Mouse (Mus musculus): ENCODE measurements around the gene Mturn. TPM values are rescaled to one million over a fixed set of nuclear protein-coding genes. Genes with fewer than 3 reads are reported as not detected.

Mturn gene
- total RNA-seq, 2 experiments from 2014 or later: not detected

DNA sequence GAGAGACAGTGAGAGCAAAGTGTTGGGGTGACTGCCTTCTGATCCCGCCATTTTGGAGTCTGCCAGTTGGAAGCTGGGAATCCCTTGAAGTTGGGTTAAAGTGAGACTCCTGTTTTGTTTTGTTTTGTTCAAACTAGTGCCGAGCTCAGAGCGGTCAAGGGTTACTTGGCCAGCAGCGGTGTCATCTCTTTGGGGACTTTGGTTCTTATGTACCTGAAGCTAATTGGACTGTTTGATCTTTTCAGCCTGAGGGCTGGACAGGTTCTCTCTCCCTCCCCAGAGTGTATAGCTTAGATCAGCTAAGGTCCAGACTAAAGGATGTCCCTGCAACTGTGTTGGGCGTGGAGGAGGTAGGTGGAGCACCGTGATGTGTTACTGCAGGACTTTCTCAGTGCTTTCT is 44.9 kb downstream of the Mturn start:
- no peak for ATAC-seq (replicated peaks; ENCODE audit: poor library complexity, severe bottlenecking)

DNA sequence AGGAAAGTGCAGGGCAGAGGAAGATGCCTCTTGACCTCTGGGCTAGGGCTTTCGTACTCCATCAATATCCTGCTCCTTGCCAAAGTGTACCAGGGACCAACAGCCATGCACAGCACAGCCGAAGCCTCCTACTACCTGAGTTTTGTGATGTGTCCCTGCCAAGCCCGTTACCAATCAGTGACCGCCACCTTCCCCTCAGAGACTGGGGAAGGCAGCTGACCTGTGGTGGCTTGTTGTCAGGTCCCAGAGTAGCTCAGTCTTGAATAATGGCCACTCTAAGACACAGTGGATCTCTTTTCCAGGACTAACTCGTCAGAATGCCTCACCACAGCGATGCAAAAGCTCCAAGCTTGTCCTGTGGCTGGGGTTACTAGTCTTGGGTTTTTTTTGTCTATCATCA is 45.4 kb downstream of the Mturn start:
- ATAC-seq (replicated peaks; ENCODE audit: poor library complexity, severe bottlenecking): no peak

- peak; percentile 42 for ATAC-seq (replicated peaks; ENCODE audit: poor library complexity, severe bottlenecking)
Measured at GRCm38 (mm10) chr6:54727416-54727815, 46.0 kb downstream of the Mturn start.

DNA sequence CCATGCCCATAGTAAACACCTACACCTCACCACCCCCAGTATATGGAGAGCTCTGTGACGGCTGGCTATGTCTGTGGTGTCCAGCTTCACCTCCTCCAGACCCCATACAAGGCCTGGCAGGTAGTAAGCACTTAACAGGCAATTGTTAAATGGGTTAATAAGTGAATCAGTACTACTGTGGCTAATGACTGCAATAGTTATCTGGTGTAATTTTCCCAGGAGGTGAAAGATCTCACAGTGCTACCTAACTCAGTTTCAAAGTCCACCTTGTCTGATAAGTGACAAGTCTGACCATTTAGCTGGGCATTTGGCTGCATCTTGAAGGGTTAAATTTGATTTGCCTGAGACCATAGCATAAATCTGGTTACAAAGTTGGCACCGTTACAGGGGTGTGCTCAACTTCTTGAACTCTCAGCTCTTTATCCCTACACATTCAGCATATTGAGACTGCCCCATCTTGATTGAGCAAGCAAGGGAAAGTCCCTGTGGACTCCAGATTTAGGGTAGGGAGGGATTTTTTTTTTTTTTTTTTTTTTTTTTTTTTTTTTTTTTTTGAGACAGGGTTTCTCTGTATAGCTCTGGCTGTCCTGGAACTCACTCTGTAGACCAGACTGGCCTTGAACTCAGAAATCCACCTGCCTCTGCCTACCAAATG is 48.2 kb downstream of the Mturn start:
- no peak; the same call in 1 of the 2 replicates for ATAC-seq (replicated peaks; ENCODE audit: poor library complexity, severe bottlenecking)

GRCm38 (mm10) chr6:54731726-54732125 is 50.3 kb downstream of the Mturn start:
- no peak for ATAC-seq (replicated peaks; ENCODE audit: poor library complexity, severe bottlenecking)

DNA sequence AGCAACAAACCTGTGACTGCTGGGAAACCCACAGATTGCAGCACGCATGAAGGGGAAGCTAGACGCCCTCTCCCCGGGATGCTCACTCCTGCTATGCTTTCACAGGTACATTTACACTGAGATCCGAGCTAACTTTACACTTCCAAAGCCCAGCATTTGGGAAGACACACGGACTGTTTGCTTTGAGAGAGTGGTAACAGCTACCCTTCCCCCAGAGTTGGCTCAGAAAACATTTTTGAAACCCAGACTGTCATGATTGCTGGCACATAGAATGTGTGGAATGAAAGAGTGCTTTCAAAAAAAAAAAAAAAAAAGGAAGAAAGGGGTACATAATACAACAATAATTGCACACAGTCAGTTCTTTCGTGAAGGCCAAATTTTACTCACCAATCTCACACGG is 51.3 kb downstream of the Mturn start:
- no peak for ATAC-seq (replicated peaks; ENCODE audit: poor library complexity, severe bottlenecking)

GRCm38 (mm10) chr6:54736126-54736525 is 54.7 kb downstream of the Mturn start:
- peak; percentile 94 for ATAC-seq (replicated peaks; ENCODE audit: poor library complexity, severe bottlenecking)

DNA sequence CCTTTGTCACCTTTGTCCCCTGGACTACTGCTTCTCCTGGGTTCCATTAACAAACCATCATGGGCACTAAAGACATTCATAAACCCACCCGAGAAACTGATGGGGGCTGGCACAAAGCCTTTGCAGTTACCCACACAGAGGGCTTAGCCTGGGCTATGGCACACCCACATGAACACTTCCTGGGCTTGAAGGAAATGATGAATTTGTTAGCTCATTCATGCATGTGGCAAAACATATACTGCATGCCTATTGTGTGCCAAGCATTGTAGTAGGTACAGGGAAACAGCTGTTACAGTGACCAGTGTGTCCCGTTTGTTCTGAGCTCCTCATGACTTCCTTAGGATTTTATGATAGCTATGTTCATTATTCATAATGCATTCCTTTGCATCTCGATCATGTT is 55.8 kb downstream of the Mturn start:
- no peak for ATAC-seq (replicated peaks; ENCODE audit: poor library complexity, severe bottlenecking)

GRCm38 (mm10) chr6:54737684-54738083 is 56.3 kb downstream of the Mturn start:
- peak; percentile 69 for ATAC-seq (replicated peaks; ENCODE audit: poor library complexity, severe bottlenecking)

GRCm38 (mm10) chr6:54749056-54749455 is 67.6 kb downstream of the Mturn start:
- no peak for ATAC-seq (replicated peaks; ENCODE audit: poor library complexity, severe bottlenecking)

DNA sequence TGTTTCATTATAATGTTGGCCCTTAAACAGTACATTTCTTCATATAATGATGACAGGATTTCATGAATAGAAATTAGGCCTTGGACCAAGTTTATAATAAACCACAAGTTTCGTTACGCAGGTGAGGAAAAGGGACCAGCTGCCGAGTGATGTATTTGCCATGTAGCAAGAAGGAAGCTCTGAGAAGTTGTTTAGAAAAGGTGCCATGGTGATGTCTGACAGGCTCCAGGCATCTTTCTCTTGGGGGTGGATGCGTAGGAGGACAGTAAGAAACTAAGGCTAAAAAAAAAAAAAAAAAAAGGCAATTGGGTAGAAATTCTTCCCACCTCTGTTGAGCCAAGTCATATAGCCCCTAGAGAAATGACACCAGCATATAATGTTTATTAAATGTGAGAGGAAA is 70.2 kb downstream of the Mturn start:
- ATAC-seq (replicated peaks; ENCODE audit: poor library complexity, severe bottlenecking): no peak

DNA sequence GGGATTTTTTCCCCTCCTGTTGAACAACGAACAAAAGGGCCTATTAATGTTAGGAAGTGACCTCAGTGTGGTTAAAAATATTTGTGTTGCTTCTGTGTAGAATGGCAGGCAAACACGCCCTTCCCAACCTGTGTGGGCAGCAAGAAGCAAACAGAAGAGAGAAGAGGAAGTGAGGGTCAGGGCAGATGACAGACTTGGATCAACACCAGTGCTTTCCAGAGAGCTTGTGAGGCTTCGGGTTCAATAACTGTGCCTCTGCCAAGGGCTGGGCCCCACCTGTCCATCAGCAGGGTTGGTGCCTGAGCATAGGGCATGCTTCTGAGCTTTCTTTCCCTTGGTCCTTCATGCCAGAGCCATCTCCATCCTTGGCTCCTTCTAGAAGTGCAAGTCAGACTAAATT is 70.7 kb downstream of the Mturn start:
- ATAC-seq (replicated peaks; ENCODE audit: poor library complexity, severe bottlenecking): peak; percentile 82

Other genes starting within 250 kb of the Mturn start
- gene Scrn1, start 115.1 kb upstream of the Mturn start, total RNA-seq (2014; fragmentation: Nextera tagmentation): not detected in 2 replicates
- gene Scrn1, start 115.1 kb upstream of the Mturn start, total RNA-seq (2017): not detected in 2 replicates
- gene Plekha8, start 86.5 kb upstream of the Mturn start, total RNA-seq (2014; fragmentation: Nextera tagmentation): 2.7 and 4.6 TPM in 2 replicates
- gene Plekha8, start 86.5 kb upstream of the Mturn start, total RNA-seq (2017): 2.2 and 3.1 TPM in 2 replicates
- gene Fkbp14, start 84.3 kb upstream of the Mturn start, total RNA-seq (2014; fragmentation: Nextera tagmentation): not detected in 2 replicates
- not detected in 2 replicates for gene Fkbp14, start 84.3 kb upstream of the Mturn start, total RNA-seq (2017)
- gene Znrf2, start 135.3 kb downstream of the Mturn start, total RNA-seq (2014; fragmentation: Nextera tagmentation): 50.5 and 62.5 TPM in 2 replicates
- gene Znrf2, start 135.3 kb downstream of the Mturn start, total RNA-seq (2017): 66.7 and 73.5 TPM in 2 replicates

Measured in granulocyte monocyte progenitor cell, adult 5-6 weeks (primary cell).